Mouse (Mus musculus): ENCODE data around the gene Oxt.
A peak's percentile ranks its signal among the peaks of the same experiment; 100 is the strongest.

- TF ChIP-seq POLR2A (IDR thresholded peaks at IDR 0.05; ENCODE audit: borderline replicate concordance, insufficient read depth, low read length), result no peak
- TF ChIP-seq CTCF (IDR thresholded peaks at IDR 0.05; ENCODE audit: borderline replicate concordance, insufficient read depth, low read depth, low read length), result 0 out of 2 replicates have a peak, but pooled peaks have one; percentile 6
Observed at GRCm38 (mm10) chr2:130574960-130575359, 1.0 kb upstream of the Oxt start.
